ENCODE assay signal across 17 mouse cellular contexts in genomic region chr13:4233536-4234172, GRCm38 (mm10). TPM values are rescaled to one million over a fixed set of nuclear protein-coding genes. Genes with fewer than 3 reads are reported as not detected.
A peak's percentile ranks its signal among the peaks of the same experiment; 100 is the strongest.
DNase-seq lines count a peak whose midpoint lies in the region; ATAC-seq and TF ChIP-seq lines count a peak whose summit lies in the region.
"Had no signal": no experiment of that assay in that cellular context is flagged by ENCODE, and none has a peak within 500 bp of the region (broad histone marks: within the 10 kb centered on the region; RNA-seq: fewer than 3 reads in every experiment).

No protein-coding gene starts in this region.

- H3K9me3 ChIP-seq in intestine, embryonic 15.5 days: no peaks in the 10 kb centered on the region
- no peaks in the 10 kb centered on the region for H3K9me3 ChIP-seq in lung, postnatal 0 days (ENCODE audit: low read length)
- no peaks in the 10 kb centered on the region for H3K9me3 ChIP-seq in hindbrain, embryonic 14.5 days (ENCODE audit: control insufficient read depth, low read length)
- H3K9me3 ChIP-seq: neural tube, embryonic 15.5 days had no signal

- peak overlapping the region; percentile 29 for H3K4me3 ChIP-seq in intestine, embryonic 15.5 days (replicated peaks)
- H3K4me3 ChIP-seq in kidney, adult 2 months (ENCODE audit: insufficient read depth, low read depth, low read length): peak overlapping the region; percentile 46
- H3K4me3 ChIP-seq in lung, postnatal 0 days (ENCODE audit: low read depth, low read length): no peak overlapping the region
- no peak overlapping the region for H3K4me3 ChIP-seq in hindbrain, embryonic 14.5 days (replicated peaks; ENCODE audit: low read length)
- H3K4me3 ChIP-seq: neural tube, embryonic 15.5 days had no signal

- no peaks in the 10 kb centered on the region for H3K36me3 ChIP-seq in intestine, embryonic 15.5 days
- no peaks in the 10 kb centered on the region for H3K36me3 ChIP-seq in kidney, adult 2 months (ENCODE audit: control insufficient read depth, insufficient read depth, low read length)
- no peaks in the 10 kb centered on the region for H3K36me3 ChIP-seq in lung, postnatal 0 days (ENCODE audit: insufficient read depth, low read length)
- no peaks in the 10 kb centered on the region for H3K36me3 ChIP-seq in hindbrain, embryonic 14.5 days (replicated peaks; ENCODE audit: control insufficient read depth, insufficient read depth)
- H3K36me3 ChIP-seq: neural tube, embryonic 15.5 days had no signal

- intact Hi-C loops in left cerebral cortex, postnatal 25 days (cut with DNase I): no loop called here

- WGBS in intestine, embryonic 15.5 days: 50% methylated on average over 3 of the region's 3 CpGs
- 28% methylated on average over 3 of the region's 3 CpGs for WGBS in kidney, adult 2 months
- WGBS in lung, postnatal 0 days: 33% methylated on average over 3 of the region's 3 CpGs
- 67% methylated on average over 3 of the region's 3 CpGs for WGBS in hindbrain, embryonic 14.5 days

- TF ChIP-seq CTCF in kidney, adult 2 months (conservative IDR thresholded peaks at IDR 0.05; ENCODE audit: insufficient read depth, insufficient read length, low read depth, low read length): no peak
- no peak for TF ChIP-seq CTCF in lung, postnatal 0 days (IDR thresholded peaks at IDR 0.05)

- peak; percentile 96 for ATAC-seq in intestine, embryonic 15.5 days
- ATAC-seq in lung, postnatal 0 days: peak; percentile 95
- ATAC-seq in hindbrain, embryonic 14.5 days (ENCODE audit: low FRiP score): no peak
- no peak for ATAC-seq in CD4-positive, CD25-positive, alpha-beta regulatory T cell, adult 4 months
- ATAC-seq: inflammation-experienced regulatory T-cells, adult 6 months had no signal

- no peaks in the 10 kb centered on the region for H3K27me3 ChIP-seq in intestine, embryonic 15.5 days (replicated peaks)
- no peaks in the 10 kb centered on the region for H3K27me3 ChIP-seq in kidney, adult 2 months (replicated peaks; ENCODE audit: control insufficient read depth, insufficient read depth, low read length)
- H3K27me3 ChIP-seq in lung, postnatal 0 days (replicated peaks; ENCODE audit: insufficient read depth, low read length): no peaks in the 10 kb centered on the region
- no peaks in the 10 kb centered on the region for H3K27me3 ChIP-seq in hindbrain, embryonic 14.5 days (ENCODE audit: control insufficient read depth, insufficient read depth, low read length)
- H3K27me3 ChIP-seq: neural tube, embryonic 15.5 days had no signal

- peak; percentile 94 for DNase-seq in kidney, adult 2 months
- peak; percentile 24 to 54 for DNase-seq in kidney, postnatal 4 days
- DNase-seq in lung, postnatal 0 days (ENCODE audit: low spot score): peak; percentile 83
- DNase-seq in hindbrain, embryonic 14.5 days (ENCODE audit: low spot score): no peak
- DNase-seq in layer of hippocampus, postnatal 36 days: no peak
- DNase-seq in left cerebral cortex, postnatal 25 days (ENCODE audit: low spot score in 2 of 2): no peak
- DNase-seq: cerebellum, adult 8-10 months; heart, postnatal 14 days; thymus, postnatal 4 days had no signal

- no peaks in the 10 kb centered on the region for H3K4me1 ChIP-seq in intestine, embryonic 15.5 days (replicated peaks)
- H3K4me1 ChIP-seq in kidney, adult 2 months (ENCODE audit: control insufficient read depth, insufficient read depth, low read length): peaks cover 3% of the 10 kb centered on the region; the same call in 1 of the 2 replicates
- no peaks in the 10 kb centered on the region; the same call in 1 of the 2 replicates for H3K4me1 ChIP-seq in lung, postnatal 0 days (ENCODE audit: insufficient read depth, low read depth, low read length)
- H3K4me1 ChIP-seq in hindbrain, embryonic 14.5 days (replicated peaks; ENCODE audit: control insufficient read depth, insufficient read depth, low read length): no peaks in the 10 kb centered on the region
- H3K4me1 ChIP-seq: neural tube, embryonic 15.5 days had no signal

- TF ChIP-seq EP300 in lung, postnatal 0 days (IDR thresholded peaks at IDR 0.05): no peak

- no peak for TF ChIP-seq POLR2A in kidney, adult 2 months (IDR thresholded peaks at IDR 0.05; ENCODE audit: low read depth, low read length)

- H3K9ac ChIP-seq in intestine, embryonic 15.5 days: no peak overlapping the region
- H3K9ac ChIP-seq in lung, postnatal 0 days (replicated peaks; ENCODE audit: low read depth): no peak overlapping the region
- no peak overlapping the region for H3K9ac ChIP-seq in hindbrain, embryonic 14.5 days
- H3K9ac ChIP-seq: neural tube, embryonic 15.5 days had no signal

- H3K27ac ChIP-seq in intestine, embryonic 15.5 days: peak overlapping the region; percentile 61; the same call in 1 of the 2 replicates
- peak overlapping the region; percentile 73 for H3K27ac ChIP-seq in kidney, adult 2 months (ENCODE audit: insufficient read depth, low read depth, low read length)
- no peak overlapping the region for H3K27ac ChIP-seq in lung, postnatal 0 days (ENCODE audit: low read length)
- H3K27ac ChIP-seq in hindbrain, embryonic 14.5 days: no peak overlapping the region
- H3K27ac ChIP-seq: macrophage; neural tube, embryonic 15.5 days had no signal

- peak overlapping the region; percentile 31 for H3K4me2 ChIP-seq in intestine, embryonic 15.5 days (replicated peaks)
- no peak overlapping the region for H3K4me2 ChIP-seq in lung, postnatal 0 days (replicated peaks; ENCODE audit: low read depth, low read length)
- H3K4me2 ChIP-seq in hindbrain, embryonic 14.5 days (replicated peaks): no peak overlapping the region
- H3K4me2 ChIP-seq: neural tube, embryonic 15.5 days had no signal

RNA-seq across cellular contexts. Expression of gene Akr1c19, which starts 5.2 kb away (rescaled TPM):
- polyA plus RNA-seq in intestine, embryonic 15.5 days (2015; fragmentation: Nextera tagmentation; extraction: Ambion mirVana): 409 and 428 TPM in 2 replicates
- polyA plus RNA-seq in kidney, adult 2 months (2012; rRNA removed): 16.5 and 24.1 TPM in 2 replicates
- 13.9 and 15.0 TPM in 2 replicates for polyA plus RNA-seq in lung, postnatal 0 days (2015; fragmentation: Nextera tagmentation; extraction: Ambion mirVana)
- 7.3 and 7.6 TPM in 2 replicates for polyA plus RNA-seq in hindbrain, embryonic 14.5 days (2014; fragmentation: Nextera tagmentation; extraction: Ambion mirVana)
- polyA plus RNA-seq in CD4-positive, CD25-positive, alpha-beta regulatory T cell, adult 4 months (2017; shearing (Covaris generic)): not detected
- not detected for total RNA-seq in layer of hippocampus, postnatal 36 days (2021)
- total RNA-seq in left cerebral cortex, postnatal 25 days (2021): not detected
- total RNA-seq: left cerebral cortex, adult 8-10 months had no signal
- polyA plus RNA-seq: inflammation-experienced regulatory T-cells, adult 6 months; macrophage had no signal

RNA-seq across cellular contexts. Expression of gene Akr1c13, which starts 42.7 kb away (rescaled TPM):
- polyA plus RNA-seq in intestine, embryonic 15.5 days (2015; fragmentation: Nextera tagmentation; extraction: Ambion mirVana): 286 and 313 TPM in 2 replicates
- 12.8 and 17.2 TPM in 2 replicates for polyA plus RNA-seq in kidney, adult 2 months (2012; rRNA removed)
- polyA plus RNA-seq in lung, postnatal 0 days (2015; fragmentation: Nextera tagmentation; extraction: Ambion mirVana): 7.3 and 7.9 TPM in 2 replicates
- 5.5 and 7.5 TPM in 2 replicates for polyA plus RNA-seq in hindbrain, embryonic 14.5 days (2014; fragmentation: Nextera tagmentation; extraction: Ambion mirVana)
- 10 to 100 TPM; 44.8 to 57.0 TPM for polyA plus RNA-seq in CD4-positive, CD25-positive, alpha-beta regulatory T cell, adult 4 months (2017; shearing (Covaris generic))
- total RNA-seq in layer of hippocampus, postnatal 36 days (2021): not detected
- under 1 TPM in 1 of 2 experiments, not detected in 1; 0.50 TPM for total RNA-seq in left cerebral cortex, postnatal 25 days (2021)

RNA-seq across cellular contexts. Expression of gene Akr1c12, which starts 45.6 kb away (rescaled TPM):
- polyA plus RNA-seq in intestine, embryonic 15.5 days (2015; fragmentation: Nextera tagmentation; extraction: Ambion mirVana): 99.7 and 110 TPM in 2 replicates
- polyA plus RNA-seq in kidney, adult 2 months (2012; rRNA removed): 3.1 and 4.6 TPM in 2 replicates
- 0.87 and 1.2 TPM in 2 replicates for polyA plus RNA-seq in lung, postnatal 0 days (2015; fragmentation: Nextera tagmentation; extraction: Ambion mirVana)
- 0.16 and 0.18 TPM in 2 replicates for polyA plus RNA-seq in hindbrain, embryonic 14.5 days (2014; fragmentation: Nextera tagmentation; extraction: Ambion mirVana)
- 1 to 10 TPM; 8.7 to 9.9 TPM for polyA plus RNA-seq in CD4-positive, CD25-positive, alpha-beta regulatory T cell, adult 4 months (2017; shearing (Covaris generic))
- not detected for total RNA-seq in layer of hippocampus, postnatal 36 days (2021)
- not detected for total RNA-seq in left cerebral cortex, postnatal 25 days (2021)
- total RNA-seq: adrenal gland, adult 18-20 months; heart, adult 8-10 months; heart, postnatal 14 days; left cerebral cortex, adult 8-10 months had no signal

Comparison
In these comparisons a context has a peak if more than half of its experiments do, and no peak if none do; other contexts are left out.
1. ATAC-seq: peak in intestine, embryonic 15.5 days (single experiment) and lung, postnatal 0 days (single experiment); none in hindbrain, embryonic 14.5 days (single experiment) and CD4-positive, CD25-positive, alpha-beta regulatory T cell, adult 4 months (single experiment).
2. H3K27ac ChIP-seq: peak in intestine, embryonic 15.5 days (single experiment) and kidney, adult 2 months (single experiment); none in lung, postnatal 0 days (single experiment) and hindbrain, embryonic 14.5 days (single experiment).
3. H3K4me3 ChIP-seq: peak in intestine, embryonic 15.5 days (single experiment) and kidney, adult 2 months (single experiment); none in lung, postnatal 0 days (single experiment) and hindbrain, embryonic 14.5 days (single experiment).
4. DNase-seq: peak in kidney, adult 2 months (single experiment), kidney, postnatal 4 days (2 of 2) and lung, postnatal 0 days (single experiment); none in hindbrain, embryonic 14.5 days (single experiment), layer of hippocampus, postnatal 36 days (0 of 2) and left cerebral cortex, postnatal 25 days (0 of 2).
5. RNA of gene Akr1c19, which starts 5.2 kb away (polyA plus RNA-seq): 409 to 428 TPM in intestine, embryonic 15.5 days; 16.5 to 24.1 TPM in kidney, adult 2 months, 13.9 to 15.0 TPM in lung, postnatal 0 days, 7.3 to 7.6 TPM in hindbrain, embryonic 14.5 days and not detected in CD4-positive, CD25-positive, alpha-beta regulatory T cell, adult 4 months; every median in the first group is over 10 times any median in the second.